Mouse (Mus musculus) kidney, postnatal 25 days (tissue): ENCODE measurements around the gene Rad9a.
A peak's percentile ranks its signal among the peaks of the same experiment; 100 is the strongest.

Experiments used
- DNase-seq, 2 experiments: peaks; one replicate each; pipeline ENCODE4 v3.0.0; 2021; ENCODE audit warnings: mixed read lengths in 2 of 2

Rad9a gene

DNA sequence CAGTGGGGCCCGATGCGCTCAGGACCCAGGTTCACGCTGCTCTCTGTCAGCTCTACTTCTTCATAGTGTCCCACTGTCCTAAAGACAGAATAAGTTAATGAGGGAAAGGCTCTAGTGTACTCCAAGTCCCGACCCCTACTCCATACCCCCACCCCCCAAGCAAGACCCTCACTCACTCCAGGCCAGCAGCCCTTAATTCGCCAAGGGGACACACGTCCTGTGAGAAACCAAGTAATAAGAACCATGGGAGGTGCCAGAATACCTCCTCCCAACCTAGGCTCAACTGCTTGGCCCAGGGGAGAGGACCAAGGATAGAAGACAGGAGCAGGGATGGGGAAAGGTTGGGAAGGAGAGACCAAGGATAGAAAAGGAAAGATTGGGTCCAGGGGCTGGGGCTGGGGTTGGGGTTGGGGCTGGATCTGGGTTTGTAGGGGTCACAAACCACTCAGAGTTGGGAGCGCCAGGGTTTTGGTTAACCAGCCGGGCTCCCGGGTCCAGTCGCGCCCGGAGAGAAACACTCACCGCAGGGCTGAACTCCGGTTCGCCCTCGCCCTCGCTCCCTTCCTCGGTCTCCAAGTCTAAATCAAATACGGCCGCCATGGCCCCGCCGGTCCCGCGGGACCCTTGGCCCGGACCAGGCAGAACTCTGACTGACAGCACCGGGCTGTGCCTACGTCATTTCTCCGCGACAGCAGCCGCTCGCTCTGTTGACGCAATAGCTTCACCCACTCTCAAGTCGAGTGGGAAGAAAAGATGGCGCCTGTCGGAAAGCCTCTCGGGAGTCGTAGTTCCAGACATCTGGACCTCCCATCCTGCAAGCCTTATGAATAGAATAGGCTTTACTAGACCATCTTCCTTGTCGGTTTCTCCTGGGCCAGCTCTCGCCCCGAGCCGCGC is 38.6 kb downstream of the Rad9a start, which contains the start of gene Rps6kb2:
Gene Rps6kb2 (minus strand): TSS at position 709 of the 897 bp plus-strand sequence.
- peak; percentile 98 to 99 for DNase-seq

DNA sequence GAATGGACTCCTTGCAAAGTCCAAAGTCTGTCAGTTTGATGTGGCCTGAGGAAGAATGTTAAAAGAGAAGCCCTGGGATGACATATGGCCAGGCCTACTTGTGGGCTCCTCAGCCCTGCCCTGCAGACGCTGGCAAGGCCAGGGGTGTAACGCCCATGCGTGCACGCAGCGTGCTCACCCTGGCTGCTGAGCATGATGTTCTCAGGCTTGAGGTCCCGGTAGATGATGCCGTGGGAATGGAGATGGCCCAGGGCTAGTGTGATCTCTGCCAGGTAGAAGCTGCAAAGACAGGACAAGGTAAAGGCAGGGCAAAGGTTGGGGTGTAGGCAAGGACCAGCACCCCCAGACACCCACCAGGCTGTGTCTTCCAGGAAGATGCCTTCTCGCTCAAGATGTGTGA is 42.4 kb downstream of the Rad9a start:
- peak in 1 of 2 experiments; percentile 26 for DNase-seq

DNA sequence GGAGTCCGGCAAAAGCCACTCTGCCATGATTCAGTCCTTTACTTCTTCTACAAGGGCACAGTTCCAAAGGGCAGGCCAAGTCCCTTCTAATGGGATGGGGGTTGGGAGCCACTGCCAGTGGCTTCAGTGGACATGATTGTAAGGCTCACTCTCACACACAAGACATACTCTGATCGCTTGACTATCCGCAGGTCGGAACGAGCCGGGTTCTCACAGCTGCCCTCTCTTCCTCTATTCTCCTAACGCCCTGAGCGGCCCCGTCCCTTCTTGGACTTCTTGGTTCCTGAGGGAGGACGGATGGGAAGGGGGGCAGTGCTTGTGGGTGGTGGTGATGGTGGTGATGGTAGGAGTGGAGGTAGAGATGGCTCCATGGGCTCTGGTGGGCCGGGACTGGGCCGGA is 44.7 kb downstream of the Rad9a start:
- DNase-seq: peak in 1 of 2 experiments; percentile 37

DNA sequence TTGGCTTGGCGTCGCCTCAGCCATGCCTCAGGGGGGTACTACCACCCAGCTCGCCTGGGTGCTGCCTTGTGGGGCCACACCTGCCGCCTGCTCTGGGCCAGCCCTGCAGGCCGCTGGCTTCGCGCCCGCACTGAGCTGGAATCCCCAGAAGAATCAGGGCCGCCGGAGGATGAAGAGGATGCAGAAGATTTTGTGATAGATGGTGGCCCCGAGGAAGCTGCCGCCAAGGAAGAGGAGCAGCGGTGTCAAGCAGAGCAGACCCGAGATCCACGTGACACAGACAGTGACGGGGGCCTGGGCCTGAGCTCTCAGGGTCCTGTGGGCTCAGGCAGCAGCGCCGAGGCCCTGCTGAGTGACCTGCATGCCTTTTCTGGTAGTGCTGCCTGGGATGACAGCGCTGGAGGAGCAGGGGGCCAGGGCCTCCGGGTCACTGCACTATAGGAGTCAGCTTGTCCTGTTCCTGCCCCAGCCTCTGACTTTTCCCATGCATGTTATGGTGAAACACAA is 45.3 kb downstream of the Rad9a start:
- DNase-seq: no peak

DNA sequence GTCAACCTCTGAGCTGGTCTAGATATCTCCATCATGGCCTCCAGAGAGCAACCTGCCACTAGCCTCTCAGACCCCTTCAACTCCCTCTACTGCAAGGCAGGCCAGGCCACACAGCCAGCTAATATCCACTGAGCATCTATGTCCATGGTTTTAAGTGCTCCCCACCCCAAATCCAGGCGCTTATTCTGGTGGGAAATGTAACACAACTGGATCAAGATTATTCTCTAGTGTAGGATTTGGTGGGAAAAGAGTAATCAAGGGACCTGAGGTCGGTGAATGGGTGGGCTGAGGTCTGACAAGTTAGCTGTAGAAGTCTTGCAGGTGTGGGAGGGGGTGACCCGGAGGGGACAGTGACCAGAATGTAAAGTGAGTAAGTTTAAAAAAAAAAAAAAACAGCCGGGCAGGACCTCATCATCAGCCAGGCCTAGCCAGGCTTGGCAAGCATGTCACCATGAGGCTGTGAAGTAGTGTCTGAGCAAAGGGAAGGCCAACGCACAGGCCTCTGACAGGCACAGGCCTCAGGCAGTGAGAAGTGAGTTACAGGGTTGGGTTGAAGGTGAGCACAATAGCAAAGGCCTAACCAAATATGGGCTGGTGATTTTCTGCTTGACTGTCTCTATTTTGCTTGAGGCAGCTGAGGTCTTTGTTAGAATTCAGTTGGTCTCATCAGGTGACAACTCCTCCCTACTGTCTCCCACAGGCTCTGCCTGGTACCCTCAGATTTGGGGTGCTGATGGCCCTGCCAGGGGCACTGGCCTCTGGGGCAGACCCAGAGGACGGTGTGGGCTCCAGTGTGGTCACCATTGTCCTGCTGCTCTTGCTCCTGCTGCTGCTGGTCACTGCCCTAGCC is 46.0 kb downstream of the Rad9a start:
- DNase-seq: peak in 1 of 2 experiments; percentile 36

DNA sequence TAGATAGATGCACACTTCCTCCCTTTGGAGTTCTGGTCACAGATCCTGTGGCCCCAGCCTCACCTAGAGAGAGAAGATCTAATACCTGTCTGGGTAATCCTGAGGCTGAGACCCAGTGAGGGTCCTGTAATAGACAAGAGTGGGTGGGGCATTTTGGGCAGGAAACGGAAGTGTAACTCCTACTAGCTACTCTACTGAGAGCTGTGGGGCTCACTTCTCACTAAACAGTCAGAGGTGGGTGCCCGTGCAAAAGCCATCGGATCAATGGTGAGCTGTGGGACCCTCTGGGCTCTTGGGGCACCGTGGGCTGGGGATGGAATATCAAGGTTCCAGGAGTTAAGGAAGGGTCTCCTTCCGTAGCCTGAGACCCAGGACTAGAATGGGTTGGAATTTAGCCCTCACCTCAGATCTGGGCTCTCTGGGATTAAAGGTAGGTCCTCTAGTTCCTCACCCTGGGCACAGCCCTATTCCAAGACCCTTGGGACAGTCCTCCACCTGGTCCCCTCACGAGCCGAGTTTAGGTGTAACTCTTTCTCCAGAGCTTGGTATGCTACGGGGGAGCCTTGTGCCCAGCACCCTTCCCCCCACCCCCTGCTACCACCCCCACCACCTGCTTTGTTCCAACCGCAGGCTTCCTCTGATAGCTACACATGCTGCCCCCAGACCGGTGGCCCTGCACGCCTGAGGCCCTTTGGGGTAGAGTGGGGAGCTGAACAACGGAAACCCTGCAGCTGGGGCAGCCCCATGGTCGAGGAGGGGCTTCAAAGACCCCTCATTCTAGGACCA is 46.8 kb downstream of the Rad9a start:
- peak in 1 of 2 experiments; percentile 42 for DNase-seq

DNA sequence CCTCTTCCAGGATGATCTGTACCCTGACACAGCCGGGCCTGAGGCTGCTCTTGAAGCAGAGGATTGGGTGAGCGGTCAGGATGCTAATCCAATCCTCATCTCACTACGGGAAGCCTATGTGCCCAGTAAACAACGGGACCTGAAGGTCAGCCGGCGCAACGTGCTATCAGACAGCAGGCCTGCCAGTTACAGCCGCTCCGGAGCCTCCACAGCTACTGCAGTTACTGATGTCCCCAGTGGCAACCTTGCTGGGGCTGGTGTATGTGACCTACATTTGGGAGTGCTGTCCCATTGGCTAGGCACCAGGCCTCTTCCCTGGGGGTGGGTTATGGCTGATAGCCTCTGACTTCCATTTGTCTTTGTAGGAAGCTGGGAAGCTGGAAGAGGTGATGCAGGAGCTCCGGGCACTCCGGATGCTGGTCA is 48.2 kb downstream of the Rad9a start, which contains the start of gene Ptprcap:
Gene Ptprcap (plus strand): TSS at position 373 of the 423 bp plus-strand sequence.
- DNase-seq: peak in 1 of 2 experiments; percentile 46

DNA sequence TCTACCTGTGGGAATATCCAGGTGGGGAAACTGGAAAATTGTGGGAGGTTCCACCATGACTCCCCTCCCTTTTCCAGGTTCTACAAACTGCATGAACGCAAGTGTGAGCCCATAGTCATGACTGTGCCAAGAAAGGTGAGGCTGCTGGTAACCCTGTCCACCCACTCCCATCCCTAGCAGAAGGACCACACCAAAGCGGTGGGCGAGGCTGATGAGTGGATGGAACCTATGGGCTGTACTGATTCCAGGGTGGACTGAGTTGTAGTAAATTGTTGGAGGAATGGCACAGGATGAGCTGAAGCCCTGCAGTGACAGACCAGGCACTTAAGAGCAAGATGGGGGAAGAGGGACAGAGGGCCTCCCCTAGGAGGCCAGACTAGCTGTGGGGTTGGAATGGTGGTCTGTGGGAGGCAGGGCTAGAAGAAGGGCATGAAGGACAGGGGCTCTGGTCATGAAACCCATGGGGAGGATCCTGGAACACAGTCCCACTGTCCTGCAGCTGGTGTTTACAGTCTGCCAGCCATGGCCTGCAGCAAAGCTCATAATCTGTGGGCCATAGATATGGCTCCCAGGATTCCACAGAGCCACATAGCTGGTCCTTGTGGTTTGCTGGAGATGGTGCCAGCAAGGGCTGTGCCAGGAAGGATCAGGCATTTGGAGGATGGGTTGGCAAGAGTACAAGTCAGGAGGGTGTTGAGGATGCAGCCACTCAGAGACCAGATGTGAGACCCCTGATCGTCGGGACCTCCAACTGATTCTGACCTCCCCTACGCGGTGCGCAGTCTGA is 48.8 kb downstream of the Rad9a start:
- DNase-seq: no peak

DNA sequence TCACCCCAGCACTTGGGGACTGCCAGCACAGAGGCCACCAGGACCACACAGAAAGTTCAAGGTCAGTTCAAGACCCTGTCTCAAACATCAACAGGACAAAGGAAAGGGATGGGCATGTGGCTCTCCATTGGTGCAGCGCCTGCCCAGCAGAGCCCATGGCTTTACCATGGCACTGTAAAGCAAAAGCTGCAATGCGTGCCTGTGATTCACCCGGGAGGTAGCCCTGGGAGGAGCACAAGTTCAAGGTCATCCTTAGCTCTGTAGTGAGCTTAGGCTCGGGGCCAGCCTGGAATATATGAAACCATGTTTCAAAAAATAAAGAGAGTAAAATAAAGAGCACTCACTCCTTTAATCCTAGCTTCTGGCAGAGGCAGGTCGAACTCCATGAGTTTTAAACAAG is 49.6 kb downstream of the Rad9a start:
- DNase-seq: no peak

DNA sequence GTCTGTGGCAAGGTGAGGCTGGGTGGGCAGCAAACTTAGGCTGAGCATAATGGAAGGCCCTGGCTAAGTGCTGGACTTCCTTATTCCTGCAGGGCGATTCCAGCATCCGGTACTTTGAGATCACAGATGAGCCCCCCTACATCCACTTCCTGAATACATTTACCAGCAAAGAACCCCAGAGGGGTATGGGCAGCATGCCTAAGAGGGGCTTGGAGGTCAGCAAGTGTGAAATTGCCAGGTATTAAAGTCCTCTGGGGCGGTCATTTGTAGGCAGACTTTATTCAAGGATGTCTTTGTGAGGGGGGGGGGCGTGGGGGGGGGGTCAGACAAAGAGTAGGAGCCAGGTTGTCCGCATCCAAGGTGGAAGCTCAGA is 50.0 kb downstream of the Rad9a start:
- DNase-seq: no peak

DNA sequence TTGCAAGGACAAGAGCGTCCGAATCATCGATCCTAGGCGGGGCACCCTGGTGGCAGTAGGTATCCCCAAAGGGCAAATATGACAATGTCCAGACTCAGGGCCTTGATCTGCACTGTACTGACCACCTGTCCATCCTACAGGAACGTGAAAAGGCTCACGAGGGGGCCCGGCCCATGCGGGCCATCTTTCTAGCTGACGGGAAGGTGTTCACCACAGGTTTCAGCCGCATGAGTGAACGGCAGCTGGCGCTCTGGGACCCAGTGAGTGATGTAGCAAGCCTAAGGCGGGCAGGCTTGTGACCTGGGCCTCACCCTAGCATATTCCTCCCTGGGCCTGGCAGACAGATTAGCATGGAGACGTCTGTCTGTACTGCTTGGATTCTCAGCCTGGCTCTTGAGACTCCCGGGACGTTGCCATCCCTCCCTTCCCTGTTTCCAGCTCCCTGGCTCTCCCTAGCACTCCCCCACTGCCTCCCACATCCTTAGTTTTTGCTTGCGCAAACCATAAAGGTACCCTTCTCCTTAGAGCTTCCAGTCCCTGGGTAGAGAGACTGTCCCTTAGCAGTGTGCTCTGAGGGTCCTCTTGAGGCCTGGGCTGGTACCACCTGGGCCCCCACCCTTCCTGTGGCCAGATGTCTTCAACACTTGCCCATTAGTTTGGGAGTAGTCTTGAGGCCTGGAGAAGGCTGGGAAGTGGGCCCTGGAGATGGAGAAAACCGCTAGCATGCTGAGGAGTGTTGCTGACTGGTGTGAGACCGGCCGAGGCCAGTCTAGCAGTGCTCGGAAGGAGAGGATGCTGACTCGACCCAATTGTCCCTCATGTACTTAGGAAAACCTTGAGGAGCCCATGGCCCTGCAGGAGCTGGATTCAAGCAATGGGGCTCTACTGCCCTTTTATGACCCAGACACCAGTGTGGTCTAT is 50.6 kb downstream of the Rad9a start:
- DNase-seq: no peak

DNA sequence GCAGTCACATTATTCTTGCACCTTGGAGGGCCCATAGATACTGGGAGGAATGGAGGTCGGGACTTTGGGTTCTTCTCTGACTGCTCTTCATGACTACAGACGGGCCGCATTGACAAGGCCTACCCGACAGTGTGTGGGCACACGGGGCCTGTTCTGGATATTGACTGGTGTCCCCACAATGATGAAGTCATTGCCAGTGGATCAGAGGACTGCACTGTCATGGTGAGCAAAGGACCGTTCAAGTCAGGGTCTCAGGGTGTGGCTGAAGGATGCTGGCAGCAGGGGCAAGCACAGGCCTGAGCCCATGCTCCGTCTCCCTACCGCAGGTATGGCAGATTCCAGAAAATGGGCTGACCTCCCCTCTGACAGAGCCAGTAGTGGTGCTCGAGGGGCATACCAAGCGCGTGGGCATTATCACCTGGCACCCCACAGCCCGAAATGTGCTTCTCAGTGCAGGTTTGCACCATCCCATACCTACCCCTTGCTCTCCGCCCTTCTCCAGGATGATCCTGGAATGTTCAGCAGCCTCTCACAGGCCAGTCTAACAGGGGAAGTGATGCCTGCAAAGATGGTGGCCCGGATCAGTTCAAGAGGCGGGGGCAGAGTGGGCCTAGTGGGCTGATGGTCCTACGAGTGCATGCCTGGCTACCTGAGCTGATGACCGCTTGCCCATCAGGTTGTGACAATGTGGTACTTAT is 51.5 kb downstream of the Rad9a start:
- DNase-seq: no peak

DNA sequence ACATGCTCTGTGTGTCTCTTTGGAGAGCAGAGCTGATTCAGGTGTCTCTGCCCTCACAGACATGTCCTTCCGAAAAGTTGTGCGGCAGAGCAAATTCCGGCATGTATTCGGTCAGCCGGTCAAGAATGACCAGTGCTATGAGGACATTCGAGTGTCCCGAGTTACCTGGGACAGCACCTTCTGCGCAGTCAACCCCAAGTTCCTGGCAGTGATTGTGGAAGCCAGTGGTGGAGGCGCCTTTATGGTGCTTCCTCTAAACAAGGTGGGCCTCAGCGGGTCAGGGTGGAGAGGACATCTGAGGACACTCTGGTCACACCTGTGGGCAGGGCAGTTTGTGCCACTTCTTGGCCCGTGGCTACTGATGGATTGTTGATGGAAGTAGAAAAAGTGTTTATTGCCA is 52.2 kb downstream of the Rad9a start:
- DNase-seq: no peak

DNA sequence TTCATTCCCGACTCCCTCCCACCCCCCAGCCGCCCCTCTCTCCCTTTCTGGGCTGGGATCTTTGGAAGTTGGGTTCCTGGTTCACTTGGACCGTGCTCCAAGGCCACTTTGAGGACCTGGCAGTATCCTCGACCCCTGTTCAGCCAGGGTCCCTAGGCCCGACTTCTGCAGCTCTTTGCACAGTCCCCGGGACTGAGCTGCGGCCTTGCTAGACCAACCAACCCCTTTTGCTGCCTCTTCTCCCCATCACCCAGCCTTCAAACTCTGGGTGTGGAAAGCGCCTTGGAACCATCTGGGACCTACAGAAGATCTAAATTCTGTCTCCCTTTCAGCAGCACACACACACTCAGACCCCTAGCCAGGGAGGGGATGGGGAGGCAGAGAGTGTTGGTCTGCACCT is 52.6 kb downstream of the Rad9a start:
- no peak for DNase-seq

DNA sequence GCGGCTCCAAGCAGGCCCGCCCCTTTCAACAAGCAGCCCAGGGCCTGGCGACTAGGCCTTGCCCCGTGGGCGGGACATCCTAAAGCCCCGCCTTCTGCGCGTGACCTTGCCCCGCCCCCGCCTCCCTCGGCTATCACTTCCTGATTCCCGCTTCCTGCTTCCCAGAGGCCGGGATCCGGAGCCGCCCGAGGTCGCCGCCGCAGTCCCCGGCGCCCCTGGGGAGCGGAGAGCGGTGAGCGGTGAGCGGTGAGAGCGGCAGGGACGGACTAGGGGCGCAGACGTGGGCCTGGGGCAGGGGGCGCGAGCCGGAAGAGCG is 53.0 kb downstream of the Rad9a start, which contains the start of gene Coro1b:
Gene Coro1b (plus strand): TSS at position 129 of the 316 bp plus-strand sequence.
- DNase-seq: peak; percentile 98

DNA sequence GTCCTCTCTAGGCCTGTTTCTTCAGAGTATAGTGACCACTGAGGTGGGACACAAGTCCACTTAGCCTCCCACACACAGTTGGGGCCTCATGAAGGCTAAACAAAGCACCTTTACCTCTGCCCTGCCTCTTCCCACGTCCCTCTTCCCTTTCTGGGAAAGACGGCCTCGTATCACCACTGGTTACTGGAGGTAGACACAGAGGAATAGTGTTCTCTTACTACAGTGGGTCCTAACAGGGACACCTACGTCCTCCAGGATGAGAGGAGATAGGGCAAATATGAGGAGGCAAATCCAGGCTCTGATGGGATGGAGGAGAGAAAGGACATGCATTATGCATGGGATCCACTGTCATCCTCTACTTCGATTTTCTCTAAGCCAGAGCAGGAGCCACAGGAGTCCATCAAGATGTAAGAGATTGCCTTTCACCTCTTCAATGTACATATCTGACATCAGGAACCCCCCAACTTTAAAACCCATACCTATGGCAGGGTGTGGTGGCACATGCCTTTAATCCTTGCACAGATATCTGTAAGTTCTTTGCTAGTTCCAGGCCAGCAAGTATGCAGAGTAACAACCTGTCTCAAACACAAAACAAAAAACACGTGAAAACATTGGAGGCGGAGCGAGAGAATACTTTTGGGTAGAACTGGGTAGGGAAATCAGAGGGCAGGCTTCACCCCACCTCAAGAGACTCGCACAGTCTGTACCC is 53.5 kb downstream of the Rad9a start:
- no peak for DNase-seq

DNA sequence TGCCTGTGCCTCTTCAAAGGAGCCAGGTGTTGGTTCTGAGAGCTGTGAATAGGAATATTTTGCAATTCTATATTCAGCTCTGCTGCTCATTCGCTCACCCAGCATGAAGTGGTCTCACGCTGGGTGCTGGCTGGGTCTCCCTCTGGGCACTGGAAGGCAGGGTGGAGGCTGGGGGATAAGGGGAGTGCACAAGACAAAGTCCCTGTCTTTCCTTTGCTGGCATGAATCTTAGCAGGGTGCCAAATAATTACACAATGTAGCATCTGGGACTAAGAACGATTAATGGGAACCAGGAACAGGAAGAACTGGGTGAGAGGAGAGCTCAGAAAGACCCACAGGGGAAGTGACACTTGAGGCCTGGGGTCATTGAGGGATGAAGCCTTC is 54.4 kb downstream of the Rad9a start:
- no peak for DNase-seq

DNA sequence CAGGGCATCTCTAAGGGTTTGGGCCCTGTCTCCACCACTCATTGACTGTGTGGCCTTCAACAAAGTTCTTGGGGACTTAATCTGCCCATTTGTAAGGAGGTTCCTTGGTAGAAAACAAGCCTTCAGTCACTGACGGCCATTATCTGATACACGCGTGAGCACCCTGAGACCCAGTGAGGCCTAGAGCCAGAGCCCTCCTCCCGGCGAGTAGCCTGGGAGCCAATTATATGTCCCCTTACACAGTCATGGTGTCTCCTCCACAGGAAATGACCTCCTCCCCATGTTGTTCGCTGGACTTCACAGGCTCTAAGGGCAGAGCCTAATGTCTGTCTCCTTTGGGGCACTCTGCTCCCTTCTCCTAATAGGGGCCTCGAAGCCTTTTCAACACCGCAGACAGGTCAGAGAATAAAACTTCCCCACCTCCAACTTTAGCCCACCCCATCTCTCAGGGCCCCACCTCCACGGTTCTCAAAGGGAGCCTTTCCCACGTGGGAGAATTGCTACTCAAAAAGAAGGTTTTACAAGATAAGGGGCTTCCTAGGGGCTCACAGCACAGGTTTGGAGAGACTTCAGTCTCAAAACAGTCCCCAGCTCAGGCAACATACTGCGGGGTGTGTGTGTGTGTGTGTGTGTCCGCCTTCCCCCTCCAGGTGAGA is 55.0 kb downstream of the Rad9a start:
- DNase-seq: no peak

DNA sequence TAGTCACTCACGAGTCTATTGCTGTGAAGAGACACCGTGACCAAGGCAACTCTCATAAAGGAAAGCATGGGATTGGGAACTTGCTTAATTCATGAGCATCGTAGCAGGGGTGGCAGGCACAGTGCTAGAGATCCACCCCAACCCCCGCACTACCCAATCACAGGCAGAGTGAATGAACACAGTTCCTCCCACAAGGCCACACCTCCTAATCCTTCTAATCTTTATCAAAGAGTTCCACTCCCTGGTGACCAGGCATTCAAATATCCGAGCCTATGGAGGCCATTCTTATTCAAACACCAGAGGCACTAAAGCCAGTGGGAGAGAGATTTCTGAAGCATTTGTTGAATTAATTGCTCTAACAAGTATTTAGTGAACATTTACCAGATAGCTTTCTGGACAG is 55.5 kb downstream of the Rad9a start:
- DNase-seq: no peak
